Mouse (Mus musculus): ENCODE data around the gene Bach2. TPM values are rescaled to one million over a fixed set of nuclear protein-coding genes. Genes with fewer than 3 reads are reported as not detected.

Bach2 gene
- total RNA-seq, 2 experiments from 2014 or later = 2.1 to 3.9 TPM

GRCm38 (mm10) chr4:32320039-32320438 is 81.4 kb downstream of the Bach2 start:
- intact Hi-C loops (cut with DNase I) = no loop called here
- DNase-seq = no peak

GRCm38 (mm10) chr4:32324111-32324510 is 85.5 kb downstream of the Bach2 start:
- DNase-seq = no peak
- intact Hi-C loops (cut with DNase I) = no loop called here

GRCm38 (mm10) chr4:32324967-32325366 is 86.4 kb downstream of the Bach2 start:
- intact Hi-C loops (cut with DNase I) = no loop called here
- DNase-seq = no peak

GRCm38 (mm10) chr4:32325596-32325995 is 87.0 kb downstream of the Bach2 start:
- DNase-seq = no peak
- intact Hi-C loops (cut with DNase I) = no loop called here

GRCm38 (mm10) chr4:32326279-32326678 is 87.7 kb downstream of the Bach2 start:
- DNase-seq = no peak
- intact Hi-C loops (cut with DNase I) = no loop called here

GRCm38 (mm10) chr4:32326860-32327259 is 88.3 kb downstream of the Bach2 start:
- intact Hi-C loops (cut with DNase I) = no loop called here

GRCm38 (mm10) chr4:32327626-32328025 is 89.0 kb downstream of the Bach2 start:
- DNase-seq = no peak
- intact Hi-C loops (cut with DNase I) = no loop called here

More at GRCm38 (mm10) chr4:32326860-32327259, 88.3 kb downstream of the Bach2 start:
- no peak for DNase-seq

- intact Hi-C loops (cut with DNase I) = no loop called here
- no peak for DNase-seq
Measured at GRCm38 (mm10) chr4:32328561-32328960, 90.0 kb downstream of the Bach2 start.

- intact Hi-C loops (cut with DNase I) = no loop called here
Measured at GRCm38 (mm10) chr4:32330584-32331314, 92.1 kb downstream of the Bach2 start.

GRCm38 (mm10) chr4:32332028-32332427 is 93.4 kb downstream of the Bach2 start:
- intact Hi-C loops (cut with DNase I) = no loop called here
- no peak for DNase-seq

More at GRCm38 (mm10) chr4:32330584-32331314, 92.1 kb downstream of the Bach2 start:
- no peak for DNase-seq

- intact Hi-C loops (cut with DNase I) = no loop called here
- DNase-seq = no peak
Measured at GRCm38 (mm10) chr4:32334131-32334530, 95.5 kb downstream of the Bach2 start.

- intact Hi-C loops (cut with DNase I) = no loop called here
Measured at GRCm38 (mm10) chr4:32334765-32335164, 96.2 kb downstream of the Bach2 start.

GRCm38 (mm10) chr4:32335659-32336058 is 97.1 kb downstream of the Bach2 start:
- intact Hi-C loops (cut with DNase I) = no loop called here
- DNase-seq = no peak

More at GRCm38 (mm10) chr4:32334765-32335164, 96.2 kb downstream of the Bach2 start:
- DNase-seq = no peak

GRCm38 (mm10) chr4:32336642-32337041 is 98.0 kb downstream of the Bach2 start:
- intact Hi-C loops (cut with DNase I) = no loop called here

GRCm38 (mm10) chr4:32337638-32338037 is 99.0 kb downstream of the Bach2 start:
- DNase-seq = peak in 1 of 2 experiments; percentile 25
- intact Hi-C loops (cut with DNase I) = no loop called here

More at GRCm38 (mm10) chr4:32336642-32337041, 98.0 kb downstream of the Bach2 start:
- DNase-seq = no peak

GRCm38 (mm10) chr4:32338451-32338850 is 99.8 kb downstream of the Bach2 start:
- no peak for DNase-seq
- intact Hi-C loops (cut with DNase I) = no loop called here

- intact Hi-C loops (cut with DNase I) = no loop called here
- no peak for DNase-seq
Measured at GRCm38 (mm10) chr4:32340844-32341243, 102.2 kb downstream of the Bach2 start.

GRCm38 (mm10) chr4:32342269-32342668 is 103.7 kb downstream of the Bach2 start:
- DNase-seq = no peak
- intact Hi-C loops (cut with DNase I) = no loop called here

- intact Hi-C loops (cut with DNase I) = no loop called here
- no peak for DNase-seq
Measured at GRCm38 (mm10) chr4:32343256-32344165, 104.9 kb downstream of the Bach2 start.

GRCm38 (mm10) chr4:32344276-32344675 is 105.7 kb downstream of the Bach2 start:
- DNase-seq = no peak
- intact Hi-C loops (cut with DNase I) = no loop called here

- no peak for DNase-seq
- intact Hi-C loops (cut with DNase I) = loop anchor here (2.0 kb wide), 1 partner anchor 18 kb away; no protein-coding TSS in a partner anchor
Measured at GRCm38 (mm10) chr4:32347202-32347601, 108.6 kb downstream of the Bach2 start.
